Mouse (Mus musculus): ENCODE results near the gene Ppp1cc. TPM values are rescaled to one million over a fixed set of nuclear protein-coding genes. Genes with fewer than 3 reads are reported as not detected.
"Not testable (repeated sequence)": the region's sequence is repeated elsewhere in the genome, so short reads cannot be mapped to it uniquely, and the experiment has no call there.

Ppp1cc gene
- polyA plus RNA-seq, 1 experiment from 2014 or later: 311 TPM

- H3K9me3 ChIP-seq (replicated peaks; ENCODE audit: control insufficient read depth, low read length): no peaks in the 10 kb centered on the region
- WGBS: 86% methylated on average over 14 of the region's 14 CpGs
- H3K27ac ChIP-seq (replicated peaks; ENCODE audit: low read depth, low read length): no peak overlapping the region
- no peaks in the 10 kb centered on the region for H3K4me1 ChIP-seq (ENCODE audit: control insufficient read depth, insufficient read depth, low read length)
- ATAC-seq (replicated peaks; ENCODE audit: insufficient number of reproducible peaks, low FRiP score, low TSS enrichment, low read depth): no peak
- no peak overlapping the region for H3K4me2 ChIP-seq (ENCODE audit: low read depth, low read length)
- no peaks in the 10 kb centered on the region for H3K36me3 ChIP-seq (replicated peaks; ENCODE audit: control insufficient read depth, insufficient read depth, low read depth, low read length)
- no peak overlapping the region for H3K4me3 ChIP-seq (ENCODE audit: low read depth, low read length)
- no peak overlapping the region for H3K9ac ChIP-seq (replicated peaks; ENCODE audit: low read length)
- no peaks in the 10 kb centered on the region for H3K27me3 ChIP-seq (ENCODE audit: control insufficient read depth, insufficient read depth, low read length)
- no peak for DNase-seq (ENCODE audit: low spot score)
These were observed 23.4 kb upstream of the Ppp1cc start for GRCm38 (mm10) chr5:122134395-122135289.

GRCm38 (mm10) chr5:122135290-122135882 is 22.7 kb upstream of the Ppp1cc start:
- Histone ChIP-seq H3K9ac (replicated peaks; ENCODE audit: low read length) (no peak overlapping the region), H3K4me2 (ENCODE audit: low read depth, low read length) (no peak overlapping the region), H3K36me3 (replicated peaks; ENCODE audit: control insufficient read depth, insufficient read depth, low read depth, low read length) (no peaks in the 10 kb centered on the region), H3K4me3 (ENCODE audit: low read depth, low read length) (no peak overlapping the region), H3K27me3 (ENCODE audit: control insufficient read depth, insufficient read depth, low read length) (no peaks in the 10 kb centered on the region), H3K9me3 (replicated peaks; ENCODE audit: control insufficient read depth, low read length) (no peaks in the 10 kb centered on the region), H3K4me1 (ENCODE audit: control insufficient read depth, insufficient read depth, low read length) (no peaks in the 10 kb centered on the region), H3K27ac (replicated peaks; ENCODE audit: low read depth, low read length) (no peak overlapping the region)
- no peak for ATAC-seq (replicated peaks; ENCODE audit: insufficient number of reproducible peaks, low FRiP score, low TSS enrichment, low read depth)
- 76% methylated on average over 3 of the region's 3 CpGs for WGBS
- DNase-seq (ENCODE audit: low spot score): no peak

- 84% methylated on average over 14 of the region's 14 CpGs for WGBS
These were observed 21.3 kb upstream of the Ppp1cc start for GRCm38 (mm10) chr5:122136508-122137408.

GRCm38 (mm10) chr5:122138856-122139255 is 19.2 kb upstream of the Ppp1cc start:
- H3K4me3 ChIP-seq (ENCODE audit: low read depth, low read length): no peak overlapping the region
- H3K9me3 ChIP-seq (replicated peaks; ENCODE audit: control insufficient read depth, low read length): no peaks in the 10 kb centered on the region
- no peaks in the 10 kb centered on the region for H3K4me1 ChIP-seq (ENCODE audit: control insufficient read depth, insufficient read depth, low read length)
- no peaks in the 10 kb centered on the region for H3K36me3 ChIP-seq (replicated peaks; ENCODE audit: control insufficient read depth, insufficient read depth, low read depth, low read length)
- DNase-seq (ENCODE audit: low spot score) (no peak), ATAC-seq (replicated peaks; ENCODE audit: insufficient number of reproducible peaks, low FRiP score, low TSS enrichment, low read depth) (no peak)
- no peak overlapping the region for H3K27ac ChIP-seq (replicated peaks; ENCODE audit: low read depth, low read length)
- H3K4me2 ChIP-seq (ENCODE audit: low read depth, low read length): no peak overlapping the region
- H3K27me3 ChIP-seq (ENCODE audit: control insufficient read depth, insufficient read depth, low read length): no peaks in the 10 kb centered on the region
- WGBS: 69% methylated on average over 15 of the region's 15 CpGs
- H3K9ac ChIP-seq (replicated peaks; ENCODE audit: low read length): no peak overlapping the region

More at GRCm38 (mm10) chr5:122136508-122137408, 21.3 kb upstream of the Ppp1cc start:
- H3K4me3 ChIP-seq (ENCODE audit: low read depth, low read length): no peak overlapping the region
- no peak for DNase-seq (ENCODE audit: low spot score)
- H3K27me3 ChIP-seq (ENCODE audit: control insufficient read depth, insufficient read depth, low read length): no peaks in the 10 kb centered on the region
- no peak overlapping the region for H3K9ac ChIP-seq (replicated peaks; ENCODE audit: low read length)
- no peak overlapping the region for H3K27ac ChIP-seq (replicated peaks; ENCODE audit: low read depth, low read length)
- no peaks in the 10 kb centered on the region for H3K9me3 ChIP-seq (replicated peaks; ENCODE audit: control insufficient read depth, low read length)
- ATAC-seq (replicated peaks; ENCODE audit: insufficient number of reproducible peaks, low FRiP score, low TSS enrichment, low read depth): no peak
- no peaks in the 10 kb centered on the region for H3K36me3 ChIP-seq (replicated peaks; ENCODE audit: control insufficient read depth, insufficient read depth, low read depth, low read length)
- H3K4me1 ChIP-seq (ENCODE audit: control insufficient read depth, insufficient read depth, low read length): no peaks in the 10 kb centered on the region
- H3K4me2 ChIP-seq (ENCODE audit: low read depth, low read length): no peak overlapping the region; the same call in 1 of the 2 replicates

GRCm38 (mm10) chr5:122139771-122140170 is 18.3 kb upstream of the Ppp1cc start:
- not testable (repeated sequence) for H3K4me2 ChIP-seq (ENCODE audit: low read depth, low read length); ATAC-seq (replicated peaks; ENCODE audit: insufficient number of reproducible peaks, low FRiP score, low TSS enrichment, low read depth); DNase-seq (ENCODE audit: low spot score); H3K36me3 ChIP-seq (replicated peaks; ENCODE audit: control insufficient read depth, insufficient read depth, low read depth, low read length); H3K9ac ChIP-seq (replicated peaks; ENCODE audit: low read length); H3K4me1 ChIP-seq (ENCODE audit: control insufficient read depth, insufficient read depth, low read length); H3K4me3 ChIP-seq (ENCODE audit: low read depth, low read length); H3K27ac ChIP-seq (replicated peaks; ENCODE audit: low read depth, low read length); H3K27me3 ChIP-seq (ENCODE audit: control insufficient read depth, insufficient read depth, low read length); H3K9me3 ChIP-seq (replicated peaks; ENCODE audit: control insufficient read depth, low read length)
- 61% methylated on average over 2 of the region's 2 CpGs for WGBS

GRCm38 (mm10) chr5:122140723-122141122 is 17.4 kb upstream of the Ppp1cc start, which contains the start of gene Ccdc63:
Gene Ccdc63, minus strand, starts transcription at chr5:122140823.
- Histone ChIP-seq H3K4me1 (ENCODE audit: control insufficient read depth, insufficient read depth, low read length) (no peaks in the 10 kb centered on the region), H3K9ac (replicated peaks; ENCODE audit: low read length) (no peak within 1 kb of the TSS), H3K36me3 (replicated peaks; ENCODE audit: control insufficient read depth, insufficient read depth, low read depth, low read length) (no peaks in the 10 kb centered on the region), H3K4me3 (ENCODE audit: low read depth, low read length) (no peak within 1 kb of the TSS), H3K9me3 (replicated peaks; ENCODE audit: control insufficient read depth, low read length) (no peaks in the 10 kb centered on the region), H3K4me2 (ENCODE audit: low read depth, low read length) (no peak within 1 kb of the TSS), H3K27me3 (ENCODE audit: control insufficient read depth, insufficient read depth, low read length) (no peaks in the 10 kb centered on the region), H3K27ac (replicated peaks; ENCODE audit: low read depth, low read length) (no peak within 1 kb of the TSS)
- DNase-seq (ENCODE audit: low spot score) (no peak), ATAC-seq (replicated peaks; ENCODE audit: insufficient number of reproducible peaks, low FRiP score, low TSS enrichment, low read depth) (no peak)
- WGBS: 93% methylated on average over 3 of the region's 3 CpGs

GRCm38 (mm10) chr5:122142230-122142992 is 15.7 kb upstream of the Ppp1cc start:
- DNase-seq (ENCODE audit: low spot score): peak; percentile 58

More at GRCm38 (mm10) chr5:122142230-122142992, 15.7 kb upstream of the Ppp1cc start:
- ATAC-seq (replicated peaks; ENCODE audit: insufficient number of reproducible peaks, low FRiP score, low TSS enrichment, low read depth): no peak
- 53% methylated on average over 8 of the region's 8 CpGs for WGBS
- Histone ChIP-seq H3K27me3 (ENCODE audit: control insufficient read depth, insufficient read depth, low read length) (no peaks in the 10 kb centered on the region), H3K4me2 (ENCODE audit: low read depth, low read length) (no peak overlapping the region), H3K9me3 (replicated peaks; ENCODE audit: control insufficient read depth, low read length) (no peaks in the 10 kb centered on the region), H3K4me1 (ENCODE audit: control insufficient read depth, insufficient read depth, low read length) (no peaks in the 10 kb centered on the region), H3K27ac (replicated peaks; ENCODE audit: low read depth, low read length) (no peak overlapping the region), H3K9ac (replicated peaks; ENCODE audit: low read length) (no peak overlapping the region), H3K4me3 (ENCODE audit: low read depth, low read length) (no peak overlapping the region), H3K36me3 (replicated peaks; ENCODE audit: control insufficient read depth, insufficient read depth, low read depth, low read length) (no peaks in the 10 kb centered on the region)

Measured in embryonic facial prominence, embryonic 11.5 days (tissue).